Mouse (Mus musculus) forebrain, embryonic 12.5 days (tissue): ENCODE measurements at regions not wholly inside any gene's neighbourhood (a gene's known extent, or its start where the extent isn't known, plus 50 kb on each side); places are given as distances from the start of the nearest gene placed in this dataset.

Experiments used
- ATAC-seq: fragments of 200-750 bp; cut with Nextera tagmentation; 2 replicates; pipeline ENCODE4 v1.8.0; 2017; ENCODE audit warnings: moderate TSS enrichment; ENCODE audit not compliant: low FRiP score
- H3K27ac ChIP-seq: fragments of 300-500 bp; sonication (generic); 2 replicates; pipeline ENCODE4 v1.5.1; 2016; ENCODE audit warnings: mild to moderate bottlenecking
- H3K27me3 ChIP-seq: fragments of 300-500 bp; sonication (generic); 2 replicates; pipeline ENCODE4 v1.6.1; 2016; ENCODE audit warnings: mild to moderate bottlenecking
- H3K36me3 ChIP-seq: fragments of 300-500 bp; sonication (generic); replicated peaks from 2 replicates; pipeline ENCODE4 v1.6.1; 2016; ENCODE audit warnings: mild to moderate bottlenecking
- H3K4me1 ChIP-seq: fragments of 300-500 bp; sonication (generic); 2 replicates; pipeline ENCODE4 v1.6.1; 2016
- H3K4me2 ChIP-seq: fragments of 300-500 bp; sonication (generic); 2 replicates; pipeline ENCODE4 v1.6.1; 2016; ENCODE audit warnings: mild to moderate bottlenecking, moderate library complexity
- H3K4me3 ChIP-seq: fragments of 300-500 bp; sonication (generic); replicated peaks from 2 replicates; pipeline ENCODE4 v1.5.1; 2016; ENCODE audit warnings: mild to moderate bottlenecking
- H3K9ac ChIP-seq: fragments of 300-500 bp; sonication (generic); 2 replicates; pipeline ENCODE4 v1.6.1; 2016; ENCODE audit warnings: mild to moderate bottlenecking
- H3K9me3 ChIP-seq: fragments of 300-500 bp; sonication (generic); 2 replicates; pipeline ENCODE4 v1.6.1; 2016
- WGBS: fragments of 180-500 bp; shearing (Covaris S2); methylation state at CpG from one replicate; pipeline ENCODE4 v1.1.7; 2016; 5-methylcytosine and 5-hydroxymethylcytosine counted together

GRCm38 (mm10) chr14:91889141-91889631 lies 2001.3 kb downstream of the Pcdh9 start:
- Histone ChIP-seq H3K4me3 (no peak overlapping the region), H3K27me3 (no peaks in the 10 kb centered on the region), H3K9ac (no peak overlapping the region), H3K27ac (no peak overlapping the region), H3K9me3 (no peaks in the 10 kb centered on the region), H3K4me1 (no peaks in the 10 kb centered on the region), H3K36me3 (no peaks in the 10 kb centered on the region), H3K4me2 (no peak overlapping the region)
- no peak for ATAC-seq
- WGBS: 83% methylated on average over 9 of the region's 9 CpGs

- Histone ChIP-seq H3K4me1 (peaks cover 2% of the 10 kb centered on the region; the same call in 1 of the 2 replicates), H3K27me3 (no peaks in the 10 kb centered on the region), H3K36me3 (no peaks in the 10 kb centered on the region), H3K4me3 (no peak overlapping the region), H3K9me3 (no peaks in the 10 kb centered on the region), H3K9ac (no peak overlapping the region), H3K4me2 (no peak overlapping the region), H3K27ac (no peak overlapping the region)
- ATAC-seq: 0 out of 2 replicates have a peak, but pooled peaks have one; percentile 39
- WGBS: 43% methylated on average over 5 of the region's 5 CpGs
These were observed 2024.4 kb downstream of the Pcdh9 start for GRCm38 (mm10) chr14:91865935-91866664.

DNA sequence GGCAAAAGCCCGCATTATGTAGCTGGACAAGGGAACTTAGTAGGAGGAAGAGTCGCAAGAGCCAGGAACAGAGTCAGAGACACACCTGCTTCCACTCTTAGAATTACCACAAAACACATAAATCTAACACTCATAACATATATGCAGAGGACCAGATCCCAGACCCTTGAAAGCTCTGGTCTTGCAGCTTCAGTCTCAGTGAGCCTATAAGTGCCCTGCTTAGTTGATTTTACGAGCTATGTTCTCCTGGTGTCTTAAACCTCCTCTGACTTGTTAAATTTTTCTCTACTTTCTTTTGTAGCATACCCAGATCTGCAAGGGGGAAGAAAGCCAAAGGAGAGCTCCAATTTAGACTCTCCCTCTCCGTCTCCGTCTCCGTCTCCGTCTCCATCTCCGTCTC lies 2038.2 kb downstream of the Pcdh9 start:
- Histone ChIP-seq H3K27ac (no peak overlapping the region), H3K36me3 (no peaks in the 10 kb centered on the region), H3K4me3 (no peak overlapping the region), H3K9ac (no peak overlapping the region), H3K9me3 (no peaks in the 10 kb centered on the region), H3K4me1 (no peaks in the 10 kb centered on the region), H3K4me2 (no peak overlapping the region), H3K27me3 (no peaks in the 10 kb centered on the region)
- WGBS: 90% methylated on average over 8 of the region's 8 CpGs
- no peak for ATAC-seq
